Mouse (Mus musculus) liver, embryonic 12.5 days (tissue): ENCODE results near the gene 2210408I21Rik. TPM values are rescaled to one million over a fixed set of nuclear protein-coding genes. Genes with fewer than 3 reads are reported as not detected.

Source experiments
- ATAC-seq: fragments of 200-750 bp; cut with Nextera tagmentation; 2 replicates; pipeline ENCODE4 v1.8.0; 2017; ENCODE audit warnings: moderate number of reproducible peaks, mild to moderate bottlenecking, moderate library complexity
- H3K27ac ChIP-seq: fragments of 300-500 bp; sonication (generic); 2 replicates; pipeline ENCODE4 v1.5.1; 2016; ENCODE audit warnings: mild to moderate bottlenecking
- H3K27me3 ChIP-seq: fragments of 300-500 bp; sonication (generic); replicated peaks from 2 replicates; pipeline ENCODE4 v1.6.1; 2016; ENCODE audit warnings: mild to moderate bottlenecking, moderate library complexity
- H3K36me3 ChIP-seq: fragments of 300-500 bp; sonication (generic); 2 replicates; pipeline ENCODE4 v1.6.1; 2016; ENCODE audit warnings: mild to moderate bottlenecking, moderate library complexity
- H3K4me1 ChIP-seq: fragments of 300-500 bp; sonication (generic); 2 replicates; pipeline ENCODE4 v1.6.1; 2016
- H3K4me2 ChIP-seq: fragments of 300-500 bp; sonication (generic); 2 replicates; pipeline ENCODE4 v1.6.1; 2016; ENCODE audit warnings: mild to moderate bottlenecking, moderate library complexity
- H3K4me3 ChIP-seq: fragments of 300-500 bp; sonication (generic); 2 replicates; pipeline ENCODE4 v1.5.1; 2016; ENCODE audit warnings: mild to moderate bottlenecking, moderate library complexity
- H3K9ac ChIP-seq: fragments of 300-500 bp; sonication (generic); 2 replicates; pipeline ENCODE4 v1.6.1; 2016; ENCODE audit warnings: mild to moderate bottlenecking, moderate library complexity
- H3K9me3 ChIP-seq: fragments of 300-500 bp; sonication (generic); replicated peaks from 2 replicates; pipeline ENCODE4 v1.6.1; 2016; ENCODE audit warnings: mild to moderate bottlenecking, moderate library complexity
- WGBS: fragments of 180-500 bp; shearing (Covaris S2); methylation state at CpG from one replicate; pipeline ENCODE4 v1.1.7; 2016; ENCODE audit not compliant: insufficient replicate concordance; 5-methylcytosine and 5-hydroxymethylcytosine counted together
- polyA plus RNA-seq: library from polyadenylated mRNA; unstranded; fragments of >200 nt; fragmentation: Nextera tagmentation; extraction: Ambion mirVana; gene quantifications from 2 replicates; pipeline ENCODE4 v1.2.1, GENCODE M21; 2016

The 2210408I21Rik gene
- polyA plus RNA-seq, 1 experiment from 2014 or later: 4.1 TPM

GRCm38 (mm10) chr13:77295519-77295918 is 160.2 kb downstream of the 2210408I21Rik start:
- Histone ChIP-seq H3K27ac (no peak overlapping the region), H3K36me3 (no peaks in the 10 kb centered on the region), H3K9me3 (no peaks in the 10 kb centered on the region), H3K4me1 (no peaks in the 10 kb centered on the region), H3K4me2 (no peak overlapping the region), H3K9ac (no peak overlapping the region), H3K4me3 (no peak overlapping the region), H3K27me3 (no peaks in the 10 kb centered on the region)
- no peak for ATAC-seq
- 60% methylated on average over 3 of the region's 3 CpGs for WGBS

GRCm38 (mm10) chr13:77324101-77324500 is 188.8 kb downstream of the 2210408I21Rik start:
- H3K36me3 ChIP-seq: no peaks in the 10 kb centered on the region
- H3K27me3 ChIP-seq: no peaks in the 10 kb centered on the region
- ATAC-seq: no peak
- H3K27ac ChIP-seq: no peak overlapping the region
- H3K9me3 ChIP-seq: no peaks in the 10 kb centered on the region
- no peak overlapping the region for H3K4me2 ChIP-seq
- WGBS: 48% methylated on average over 1 of the region's 1 CpGs
- no peaks in the 10 kb centered on the region for H3K4me1 ChIP-seq
- H3K9ac ChIP-seq: no peak overlapping the region
- H3K4me3 ChIP-seq: no peak overlapping the region

GRCm38 (mm10) chr13:77326174-77326959 is 191.0 kb downstream of the 2210408I21Rik start:
- no peak overlapping the region for H3K4me3 ChIP-seq
- WGBS: 57% methylated on average over 5 of the region's 5 CpGs
- no peaks in the 10 kb centered on the region for H3K36me3 ChIP-seq
- no peaks in the 10 kb centered on the region for H3K9me3 ChIP-seq
- H3K27ac ChIP-seq: no peak overlapping the region
- no peak for ATAC-seq
- H3K27me3 ChIP-seq: no peaks in the 10 kb centered on the region
- no peaks in the 10 kb centered on the region for H3K4me1 ChIP-seq
- no peak overlapping the region for H3K9ac ChIP-seq
- H3K4me2 ChIP-seq: no peak overlapping the region

DNA sequence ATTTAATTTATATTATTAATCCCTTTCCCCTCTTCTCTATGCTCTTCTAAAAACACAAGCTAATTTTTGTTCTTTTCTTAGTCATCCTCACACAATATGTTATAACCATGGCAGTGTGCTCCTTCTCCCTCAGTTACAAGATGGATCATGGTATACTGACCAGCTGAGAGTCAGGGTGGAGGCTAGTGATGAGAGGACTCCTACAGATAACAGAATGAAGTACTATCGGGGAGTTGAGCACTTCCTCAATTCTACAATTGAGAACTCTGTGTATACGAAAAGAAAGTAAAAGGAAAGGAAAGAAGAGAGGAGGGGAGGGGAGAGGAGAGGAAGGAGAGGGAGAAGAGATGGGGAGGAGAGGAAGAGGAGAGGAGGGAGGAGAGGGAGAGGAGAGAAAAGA is 206.8 kb downstream of the 2210408I21Rik start:
- no peaks in the 10 kb centered on the region for H3K4me1 ChIP-seq
- no peak overlapping the region for H3K27ac ChIP-seq
- no peak overlapping the region for H3K4me2 ChIP-seq
- H3K27me3 ChIP-seq: no peaks in the 10 kb centered on the region
- H3K9ac ChIP-seq: no peak overlapping the region
- H3K9me3 ChIP-seq: no peaks in the 10 kb centered on the region
- 34% methylated on average over 2 of the region's 2 CpGs for WGBS
- no peak overlapping the region for H3K4me3 ChIP-seq
- no peak for ATAC-seq
- no peaks in the 10 kb centered on the region for H3K36me3 ChIP-seq

- no peak overlapping the region for H3K9ac ChIP-seq
- H3K27me3 ChIP-seq: no peaks in the 10 kb centered on the region
- no peak overlapping the region for H3K27ac ChIP-seq
- WGBS: 72% methylated on average over 3 of the region's 3 CpGs
- H3K36me3 ChIP-seq: no peaks in the 10 kb centered on the region
- no peaks in the 10 kb centered on the region for H3K4me1 ChIP-seq
- H3K4me2 ChIP-seq: no peak overlapping the region
- no peaks in the 10 kb centered on the region for H3K9me3 ChIP-seq
- H3K4me3 ChIP-seq: no peak overlapping the region
- no peak for ATAC-seq
These were observed 250.2 kb downstream of the 2210408I21Rik start for GRCm38 (mm10) chr13:77385448-77385970.

GRCm38 (mm10) chr13:77386001-77386400 is 250.7 kb downstream of the 2210408I21Rik start:
- H3K27me3 ChIP-seq: no peaks in the 10 kb centered on the region
- no peak for ATAC-seq
- no peak overlapping the region for H3K4me2 ChIP-seq
- no peaks in the 10 kb centered on the region for H3K4me1 ChIP-seq
- no peaks in the 10 kb centered on the region for H3K9me3 ChIP-seq
- H3K27ac ChIP-seq: no peak overlapping the region
- H3K4me3 ChIP-seq: no peak overlapping the region
- 71% methylated on average over 4 of the region's 4 CpGs for WGBS
- H3K36me3 ChIP-seq: no peaks in the 10 kb centered on the region
- no peak overlapping the region for H3K9ac ChIP-seq

- Histone ChIP-seq H3K4me1 (no peaks in the 10 kb centered on the region), H3K36me3 (no peaks in the 10 kb centered on the region), H3K27ac (no peak overlapping the region), H3K4me3 (no peak overlapping the region), H3K4me2 (no peak overlapping the region), H3K9me3 (no peaks in the 10 kb centered on the region), H3K9ac (no peak overlapping the region), H3K27me3 (no peaks in the 10 kb centered on the region)
- WGBS: 70% methylated on average over 4 of the region's 4 CpGs
- ATAC-seq: no peak
These were observed 252.8 kb downstream of the 2210408I21Rik start for GRCm38 (mm10) chr13:77388148-77388547.

GRCm38 (mm10) chr13:77389209-77389608 is 253.9 kb downstream of the 2210408I21Rik start:
- ATAC-seq: no peak
- H3K4me1 ChIP-seq: no peaks in the 10 kb centered on the region
- no peaks in the 10 kb centered on the region for H3K36me3 ChIP-seq
- H3K9me3 ChIP-seq: no peaks in the 10 kb centered on the region
- H3K27ac ChIP-seq: no peak overlapping the region
- no peak overlapping the region for H3K9ac ChIP-seq
- H3K4me3 ChIP-seq: no peak overlapping the region
- H3K27me3 ChIP-seq: no peaks in the 10 kb centered on the region
- no peak overlapping the region for H3K4me2 ChIP-seq

- no peak for ATAC-seq
- no peak overlapping the region for H3K4me3 ChIP-seq
- H3K27me3 ChIP-seq: no peaks in the 10 kb centered on the region
- H3K36me3 ChIP-seq: no peaks in the 10 kb centered on the region
- no peak overlapping the region for H3K4me2 ChIP-seq
- H3K27ac ChIP-seq: no peak overlapping the region
- no peaks in the 10 kb centered on the region for H3K9me3 ChIP-seq
- H3K4me1 ChIP-seq: no peaks in the 10 kb centered on the region
- no peak overlapping the region for H3K9ac ChIP-seq
- WGBS: 53% methylated on average over 2 of the region's 2 CpGs
These were observed 261.0 kb downstream of the 2210408I21Rik start for GRCm38 (mm10) chr13:77396374-77396773.

GRCm38 (mm10) chr13:77396981-77397380 is 261.6 kb downstream of the 2210408I21Rik start:
- no peak overlapping the region for H3K27ac ChIP-seq
- H3K27me3 ChIP-seq: no peaks in the 10 kb centered on the region
- ATAC-seq: no peak
- 68% methylated on average over 5 of the region's 5 CpGs for WGBS
- no peak overlapping the region for H3K4me2 ChIP-seq
- H3K4me1 ChIP-seq: no peaks in the 10 kb centered on the region
- H3K9me3 ChIP-seq: no peaks in the 10 kb centered on the region
- no peaks in the 10 kb centered on the region for H3K36me3 ChIP-seq
- no peak overlapping the region for H3K4me3 ChIP-seq
- H3K9ac ChIP-seq: no peak overlapping the region

- Histone ChIP-seq H3K27ac (no peak overlapping the region), H3K9ac (no peak overlapping the region), H3K27me3 (no peaks in the 10 kb centered on the region), H3K4me1 (no peaks in the 10 kb centered on the region), H3K36me3 (no peaks in the 10 kb centered on the region), H3K9me3 (no peaks in the 10 kb centered on the region), H3K4me2 (no peak overlapping the region), H3K4me3 (no peak overlapping the region)
- WGBS: 74% methylated on average over 7 of the region's 7 CpGs
- ATAC-seq: no peak
These were observed 262.3 kb downstream of the 2210408I21Rik start for GRCm38 (mm10) chr13:77397646-77398045.

- Histone ChIP-seq H3K9me3 (no peaks in the 10 kb centered on the region), H3K4me3 (no peak overlapping the region), H3K27me3 (no peaks in the 10 kb centered on the region), H3K27ac (no peak overlapping the region), H3K4me1 (no peaks in the 10 kb centered on the region), H3K9ac (no peak overlapping the region), H3K4me2 (no peak overlapping the region), H3K36me3 (no peaks in the 10 kb centered on the region)
- WGBS: 82% methylated on average over 3 of the region's 3 CpGs
- ATAC-seq: no peak
These were observed 263.1 kb downstream of the 2210408I21Rik start for GRCm38 (mm10) chr13:77398477-77398876.

- WGBS: 63% methylated on average over 2 of the region's 2 CpGs
- Histone ChIP-seq H3K4me1 (no peaks in the 10 kb centered on the region), H3K27ac (no peak overlapping the region), H3K4me3 (no peak overlapping the region), H3K9me3 (no peaks in the 10 kb centered on the region), H3K36me3 (no peaks in the 10 kb centered on the region), H3K9ac (no peak overlapping the region), H3K27me3 (no peaks in the 10 kb centered on the region), H3K4me2 (no peak overlapping the region)
- ATAC-seq: no peak
These were observed 265.4 kb downstream of the 2210408I21Rik start for GRCm38 (mm10) chr13:77400762-77401161.
